Mouse (Mus musculus) embryonic facial prominence, embryonic 14.5 days (tissue): ENCODE measurements around the gene Cyth3. TPM values are rescaled to one million over a fixed set of nuclear protein-coding genes. Genes with fewer than 3 reads are reported as not detected.

ENCODE experiments used
- ATAC-seq: fragments of 200-750 bp; cut with Nextera tagmentation; 2 replicates; pipeline ENCODE4 v1.8.0; 2017; ENCODE audit warnings: low read depth, moderate number of reproducible peaks, moderate TSS enrichment
- DNase-seq: peaks from one replicate; pipeline ENCODE4 v3.0.0-alpha.2; 2015; ENCODE audit warnings: low spot score
- H3K27ac ChIP-seq: fragments of 300-500 bp; sonication (generic); replicated peaks from 2 replicates; pipeline ENCODE4 v1.5.1; 2014; ENCODE audit warnings: low read depth, mild to moderate bottlenecking, low read length, moderate library complexity
- H3K27me3 ChIP-seq: fragments of 300-500 bp; sonication (generic); replicated peaks from 2 replicates; pipeline ENCODE4 v1.6.1; 2014; ENCODE audit warnings: low read length; ENCODE audit not compliant: control insufficient read depth, insufficient read depth
- H3K36me3 ChIP-seq: fragments of 300-500 bp; sonication (generic); 2 replicates; pipeline ENCODE4 v1.6.1; 2014; ENCODE audit warnings: low read length, mixed read lengths; ENCODE audit not compliant: control insufficient read depth, insufficient read depth
- H3K4me1 ChIP-seq: fragments of 300-500 bp; sonication (generic); 2 replicates; pipeline ENCODE4 v1.6.1; 2014; ENCODE audit warnings: antibody characterized with exemption, low read length; ENCODE audit not compliant: control insufficient read depth, insufficient read depth
- H3K4me2 ChIP-seq: fragments of 300-500 bp; sonication (generic); 2 replicates; pipeline ENCODE4 v1.6.1; 2014; ENCODE audit warnings: low read depth, mild to moderate bottlenecking, low read length, moderate library complexity, mixed read lengths
- H3K4me3 ChIP-seq: fragments of 300-500 bp; sonication (generic); 2 replicates; pipeline ENCODE4 v1.5.1; 2014; ENCODE audit warnings: low read depth, mild to moderate bottlenecking, low read length
- H3K9ac ChIP-seq: fragments of 300-500 bp; sonication (generic); 2 replicates; pipeline ENCODE4 v1.6.1; 2014; ENCODE audit warnings: low read depth, mild to moderate bottlenecking, low read length, moderate library complexity, mixed read lengths
- H3K9me3 ChIP-seq: fragments of 300-500 bp; sonication (generic); 2 replicates; pipeline ENCODE4 v1.6.1; 2016; ENCODE audit warnings: low read length; ENCODE audit not compliant: control insufficient read depth
- WGBS: fragments of 180-500 bp; shearing (Covaris S2); extraction: QIAGEN DNeasy Blood & Tissue Kit; methylation state at CpG from one replicate; pipeline ENCODE4 v1.1.7; 2014; 5-methylcytosine and 5-hydroxymethylcytosine counted together
- polyA plus RNA-seq: library from polyadenylated mRNA; unstranded; fragments of >200 nt; fragmentation: Nextera tagmentation; extraction: Ambion mirVana; gene quantifications from 2 replicates; pipeline ENCODE4 v1.2.1, GENCODE M21; 2014

The Cyth3 gene
- polyA plus RNA-seq, 1 experiment from 2014 or later = 52.0 TPM

GRCm38 (mm10) chr5:143670740-143671415, 48.6 kb downstream of the Cyth3 start:
- H3K9me3 ChIP-seq = no peaks in the 10 kb centered on the region
- no peak overlapping the region for H3K9ac ChIP-seq
- H3K4me1 ChIP-seq = peaks cover 14% of the 10 kb centered on the region
- H3K4me2 ChIP-seq = no peak overlapping the region
- 77% methylated on average over 6 of the region's 6 CpGs for WGBS
- no peaks in the 10 kb centered on the region for H3K36me3 ChIP-seq
- no peak overlapping the region for H3K27ac ChIP-seq
- no peak overlapping the region for H3K4me3 ChIP-seq
- DNase-seq (peak; percentile 20), ATAC-seq (no peak)
- H3K27me3 ChIP-seq = no peaks in the 10 kb centered on the region

GRCm38 (mm10) chr5:143674576-143674975, 52.3 kb downstream of the Cyth3 start:
- Histone ChIP-seq H3K4me1 (peaks cover 14% of the 10 kb centered on the region), H3K4me2 (no peak overlapping the region), H3K27me3 (no peaks in the 10 kb centered on the region), H3K4me3 (no peak overlapping the region), H3K9ac (no peak overlapping the region), H3K9me3 (no peaks in the 10 kb centered on the region), H3K36me3 (no peaks in the 10 kb centered on the region), H3K27ac (no peak overlapping the region)
- WGBS = 69% methylated on average over 5 of the region's 5 CpGs
- ATAC-seq (no peak), DNase-seq (peak; percentile 51)

- Histone ChIP-seq H3K9me3 (no peaks in the 10 kb centered on the region), H3K27me3 (no peaks in the 10 kb centered on the region), H3K27ac (no peak overlapping the region), H3K9ac (no peak overlapping the region), H3K4me1 (peaks cover 3% of the 10 kb centered on the region; the same call in 1 of the 2 replicates), H3K4me3 (no peak overlapping the region), H3K36me3 (no peaks in the 10 kb centered on the region), H3K4me2 (no peak overlapping the region)
- 76% methylated on average over 5 of the region's 5 CpGs for WGBS
- DNase-seq (no peak), ATAC-seq (no peak)
Measured at GRCm38 (mm10) chr5:143676218-143676985, 54.2 kb downstream of the Cyth3 start.

GRCm38 (mm10) chr5:143677363-143677762, 55.1 kb downstream of the Cyth3 start:
- no peaks in the 10 kb centered on the region; the same call in 1 of the 2 replicates for H3K4me1 ChIP-seq
- no peaks in the 10 kb centered on the region for H3K36me3 ChIP-seq
- no peak overlapping the region for H3K4me2 ChIP-seq
- H3K4me3 ChIP-seq = no peak overlapping the region
- no peak for ATAC-seq
- WGBS = 75% methylated on average over 4 of the region's 4 CpGs
- DNase-seq = peak; percentile 38
- H3K27ac ChIP-seq = no peak overlapping the region
- no peak overlapping the region for H3K9ac ChIP-seq
- no peaks in the 10 kb centered on the region for H3K9me3 ChIP-seq
- no peaks in the 10 kb centered on the region for H3K27me3 ChIP-seq

GRCm38 (mm10) chr5:143678634-143679271, 56.5 kb downstream of the Cyth3 start:
- 53% methylated on average over 6 of the region's 6 CpGs for WGBS
- Histone ChIP-seq H3K4me2 (no peak overlapping the region), H3K27me3 (no peaks in the 10 kb centered on the region), H3K4me1 (peaks cover 2% of the 10 kb centered on the region; the same call in 1 of the 2 replicates), H3K9me3 (no peaks in the 10 kb centered on the region), H3K27ac (peak overlapping the region; percentile 52; the same call in 1 of the 2 replicates), H3K36me3 (no peaks in the 10 kb centered on the region), H3K4me3 (no peak overlapping the region), H3K9ac (no peak overlapping the region)
- DNase-seq (peak; percentile 24), ATAC-seq (no peak; the same call in 1 of the 2 replicates)

- 67% methylated on average over 6 of the region's 6 CpGs for WGBS
Measured at GRCm38 (mm10) chr5:143679654-143680053, 57.4 kb downstream of the Cyth3 start.

GRCm38 (mm10) chr5:143683696-143684095, 61.4 kb downstream of the Cyth3 start:
- Histone ChIP-seq H3K4me3 (no peak overlapping the region), H3K27me3 (no peaks in the 10 kb centered on the region), H3K4me1 (peaks cover 5% of the 10 kb centered on the region; the same call in 1 of the 2 replicates), H3K4me2 (no peak overlapping the region), H3K9me3 (no peaks in the 10 kb centered on the region), H3K9ac (no peak overlapping the region), H3K27ac (no peak overlapping the region), H3K36me3 (peaks cover 25% of the 10 kb centered on the region)
- WGBS = 54% methylated on average over 6 of the region's 6 CpGs
- no peak for ATAC-seq
- DNase-seq = no peak

More at GRCm38 (mm10) chr5:143679654-143680053, 57.4 kb downstream of the Cyth3 start:
- Histone ChIP-seq H3K9ac (no peak overlapping the region), H3K4me1 (peaks cover 5% of the 10 kb centered on the region; the same call in 1 of the 2 replicates), H3K27me3 (no peaks in the 10 kb centered on the region), H3K36me3 (no peaks in the 10 kb centered on the region), H3K4me2 (no peak overlapping the region), H3K27ac (no peak overlapping the region), H3K9me3 (no peaks in the 10 kb centered on the region), H3K4me3 (no peak overlapping the region)
- DNase-seq (no peak), ATAC-seq (no peak)

GRCm38 (mm10) chr5:143684911-143685390, 62.7 kb downstream of the Cyth3 start:
- 78% methylated on average over 8 of the region's 8 CpGs for WGBS
- Histone ChIP-seq H3K27me3 (no peaks in the 10 kb centered on the region), H3K9ac (no peak overlapping the region), H3K9me3 (no peaks in the 10 kb centered on the region), H3K4me1 (0 out of 2 replicates have a peak, but pooled peaks cover 5% of the 10 kb centered on the region), H3K4me2 (no peak overlapping the region), H3K36me3 (peaks cover 30% of the 10 kb centered on the region), H3K4me3 (no peak overlapping the region), H3K27ac (no peak overlapping the region)
- peak; percentile 22; the same call in 1 of the 2 replicates for ATAC-seq
- no peak for DNase-seq
